Mouse (Mus musculus) WW6 (cell line): Measurements from ENCODE around the gene Scn11a.

Experiments used
- DNase-seq: peaks from one replicate; pipeline ENCODE4 v3.0.0-alpha.2; 2013; ENCODE audit warnings: low read depth, low spot score

The Scn11a gene

GRCm38 (mm10) chr9:119796791-119797190 lies 28.5 kb downstream of the Scn11a start:
- no peak for DNase-seq

DNA sequence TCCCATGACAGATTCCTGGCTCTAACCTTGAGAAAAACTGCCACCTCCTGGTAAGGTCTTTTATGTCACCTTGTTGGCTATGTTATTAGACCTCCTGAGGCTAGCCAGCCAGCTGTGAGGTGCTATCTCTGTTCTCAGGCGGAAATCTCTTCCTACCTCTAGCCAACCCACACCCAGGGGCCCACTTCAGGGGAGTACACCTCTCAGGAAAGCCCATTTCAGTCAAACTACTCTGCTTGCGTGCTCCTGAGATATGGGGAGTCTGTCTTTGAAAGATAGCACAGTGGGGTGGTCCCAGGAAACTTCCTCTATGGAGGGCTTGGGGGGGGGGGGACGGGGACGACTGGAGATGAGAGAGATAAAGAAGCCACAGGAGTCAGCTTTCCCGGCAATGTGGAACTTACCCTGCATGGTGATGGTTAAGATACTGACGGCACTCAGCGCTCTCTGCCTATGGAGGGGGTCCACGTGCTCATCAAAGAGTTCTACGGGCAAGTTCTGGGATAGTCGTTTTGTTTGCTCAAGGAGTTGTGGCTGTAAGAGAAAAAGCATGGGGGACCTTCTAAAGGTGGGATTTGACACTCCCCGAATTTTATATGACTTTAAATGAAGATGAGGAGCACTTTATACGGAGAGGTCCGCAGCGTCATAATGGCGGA lies 29.9 kb downstream of the Scn11a start:
- no peak for DNase-seq

DNA sequence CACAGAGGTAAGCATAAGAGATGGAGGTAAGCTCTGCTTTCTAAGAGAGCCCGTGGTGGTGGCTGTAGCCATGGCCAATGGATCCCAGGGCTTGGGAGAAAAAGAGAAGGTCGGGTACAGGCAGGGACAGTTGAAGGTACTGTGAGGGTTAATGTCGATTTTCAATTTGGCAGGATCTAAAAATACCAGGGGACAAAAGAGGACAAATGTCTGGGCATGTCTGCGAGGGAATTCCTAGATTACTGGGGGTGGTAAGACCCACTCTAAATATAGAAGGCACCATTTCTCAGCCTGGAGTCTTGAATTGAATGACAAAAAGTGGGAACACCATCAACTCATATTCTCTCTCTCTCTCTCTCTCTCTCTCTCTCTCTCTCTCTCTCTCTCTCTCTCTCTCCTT lies 30.8 kb downstream of the Scn11a start:
- DNase-seq, result no peak

DNA sequence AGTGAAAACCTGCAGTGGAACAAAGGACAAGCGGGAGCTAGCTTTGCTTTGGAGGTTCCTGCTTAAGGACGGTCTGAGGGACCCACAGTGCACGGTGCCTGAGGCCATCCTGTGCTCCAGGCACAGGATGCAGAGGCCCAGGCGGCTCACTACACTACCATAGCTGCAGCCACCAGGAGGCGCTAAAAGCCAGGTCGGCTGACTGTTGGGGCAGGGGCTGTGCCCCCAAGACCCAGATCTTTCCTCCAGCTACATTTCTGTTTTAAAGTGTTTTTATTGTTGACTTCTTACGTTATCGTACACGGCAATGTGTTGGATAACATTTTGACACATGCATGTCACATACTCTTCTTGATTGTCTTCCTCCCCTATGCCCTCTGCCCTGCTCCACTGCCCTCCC lies 32.8 kb downstream of the Scn11a start:
- no peak for DNase-seq

GRCm38 (mm10) chr9:119780901-119781300 lies 44.4 kb downstream of the Scn11a start:
- no peak for DNase-seq

GRCm38 (mm10) chr9:119776661-119777060 lies 48.6 kb downstream of the Scn11a start:
- DNase-seq, result no peak

DNA sequence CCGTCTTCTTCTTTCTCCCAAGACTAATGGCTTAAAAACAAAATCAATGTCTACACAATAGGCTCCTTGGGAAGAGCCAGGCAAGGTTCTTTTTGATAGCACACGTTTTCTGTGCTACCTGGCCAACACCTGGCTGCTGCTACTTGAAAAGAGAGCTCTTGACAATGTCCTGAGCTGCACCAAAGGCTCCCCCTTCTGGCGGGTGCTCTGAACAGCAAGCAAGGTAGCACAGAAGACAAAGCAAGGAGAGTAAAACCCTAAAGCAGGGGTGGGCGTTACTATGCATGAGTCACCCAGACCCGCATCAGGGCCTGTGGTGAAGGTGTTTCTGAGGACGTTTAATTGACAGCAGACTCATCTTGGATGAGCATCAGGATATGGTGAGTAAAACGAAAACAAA lies 56.7 kb downstream of the Scn11a start:
- DNase-seq, result peak; percentile 43

DNA sequence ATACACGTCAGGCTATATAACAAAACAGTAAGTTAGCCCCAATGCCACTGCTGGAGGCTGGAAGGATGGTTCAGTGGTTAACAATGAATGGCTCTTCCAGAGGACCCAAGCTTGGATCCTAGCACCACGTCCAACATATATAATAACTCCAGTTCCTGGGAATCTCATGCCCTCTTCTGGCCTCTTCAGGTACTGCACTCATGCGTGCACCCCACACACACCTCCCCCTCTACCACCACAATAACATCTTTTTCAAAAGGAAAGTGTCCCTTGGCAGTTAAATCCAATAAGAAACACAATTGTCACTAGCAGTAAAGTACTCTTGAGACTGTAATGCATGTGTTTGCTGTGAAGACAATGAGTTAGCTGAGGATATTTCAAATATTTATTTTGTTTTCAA lies 65.0 kb downstream of the Scn11a start:
- DNase-seq, result no peak

- DNase-seq, result no peak
Measured at GRCm38 (mm10) chr9:119759457-119759856, 65.8 kb downstream of the Scn11a start.

GRCm38 (mm10) chr9:119751507-119751906 lies 73.7 kb downstream of the Scn11a start:
- peak; percentile 5 for DNase-seq

DNA sequence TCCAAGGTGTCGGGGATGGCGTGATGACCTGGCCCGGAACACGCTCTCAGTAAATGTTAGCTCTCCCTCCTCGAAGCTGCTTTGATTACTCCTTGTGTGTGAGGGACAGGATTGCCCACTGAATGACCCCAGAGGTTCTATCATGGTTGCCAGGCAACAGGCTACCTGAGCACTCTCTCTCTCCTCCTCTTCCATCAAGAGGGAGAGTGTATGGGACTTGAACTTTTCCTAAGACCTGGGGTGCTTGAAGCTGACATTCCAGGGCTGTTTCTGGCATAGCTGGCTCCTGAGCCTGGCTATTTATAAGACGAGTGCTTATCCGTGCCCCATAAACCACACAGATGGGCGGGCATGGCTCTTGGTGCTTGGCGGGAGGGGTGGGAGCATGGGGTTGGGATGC lies 76.1 kb downstream of the Scn11a start:
- no peak for DNase-seq

- no peak for DNase-seq
Measured at GRCm38 (mm10) chr9:119743900-119744299, 81.4 kb downstream of the Scn11a start.

DNA sequence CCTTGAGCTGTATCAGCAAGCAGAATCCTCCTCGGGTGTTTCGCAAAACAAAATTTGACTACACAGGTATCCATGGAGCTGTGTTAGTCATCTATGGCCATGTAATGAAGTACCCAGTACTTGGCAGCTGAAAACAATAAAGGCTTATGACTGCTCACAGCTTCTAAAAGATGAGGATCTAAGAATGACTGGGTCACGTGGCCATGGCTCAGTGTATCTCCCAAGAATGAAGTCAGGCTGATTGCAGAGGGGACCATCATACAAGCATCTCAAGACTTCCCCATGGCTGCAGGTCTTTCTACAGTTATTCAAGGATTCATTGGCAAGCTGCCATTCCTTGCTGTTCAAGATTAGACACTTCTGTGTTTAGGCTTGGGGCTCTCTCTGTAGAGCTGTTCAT lies 81.9 kb downstream of the Scn11a start:
- no peak for DNase-seq

- no peak for DNase-seq
Measured at GRCm38 (mm10) chr9:119741101-119741786, 84.0 kb downstream of the Scn11a start.

GRCm38 (mm10) chr9:119728412-119729097 lies 96.7 kb downstream of the Scn11a start:
- DNase-seq, result no peak

- no peak for DNase-seq
Measured at GRCm38 (mm10) chr9:119726990-119727389, 98.3 kb downstream of the Scn11a start.

DNA sequence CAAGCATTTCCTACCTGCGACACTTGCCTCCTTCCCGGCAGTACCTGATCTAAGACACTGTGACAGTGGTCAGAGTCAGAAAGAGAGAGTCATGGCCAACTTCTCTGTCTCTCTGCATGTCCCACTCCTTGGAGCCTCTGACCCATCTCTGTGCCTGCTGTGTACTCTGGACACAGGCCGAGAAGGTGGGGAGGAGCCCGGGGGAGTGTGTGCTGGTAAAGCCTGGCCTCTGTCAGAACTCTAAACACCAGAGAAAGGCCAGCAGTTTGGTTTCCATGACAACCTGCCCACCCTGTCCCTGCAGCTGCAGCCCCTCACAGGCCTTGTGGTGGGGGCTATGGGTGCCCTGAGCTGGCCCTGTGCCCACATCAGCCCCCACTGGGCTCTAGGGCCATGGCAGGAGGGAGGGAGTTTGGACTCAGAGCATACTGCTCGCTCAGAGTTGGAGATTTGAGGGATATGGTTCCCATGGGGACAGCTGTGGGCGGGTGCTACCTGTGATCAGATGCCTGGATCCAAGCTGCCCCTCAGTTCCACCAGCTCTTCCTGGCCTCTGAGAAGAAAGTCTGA lies 99.9 kb downstream of the Scn11a start:
- DNase-seq, result no peak

DNA sequence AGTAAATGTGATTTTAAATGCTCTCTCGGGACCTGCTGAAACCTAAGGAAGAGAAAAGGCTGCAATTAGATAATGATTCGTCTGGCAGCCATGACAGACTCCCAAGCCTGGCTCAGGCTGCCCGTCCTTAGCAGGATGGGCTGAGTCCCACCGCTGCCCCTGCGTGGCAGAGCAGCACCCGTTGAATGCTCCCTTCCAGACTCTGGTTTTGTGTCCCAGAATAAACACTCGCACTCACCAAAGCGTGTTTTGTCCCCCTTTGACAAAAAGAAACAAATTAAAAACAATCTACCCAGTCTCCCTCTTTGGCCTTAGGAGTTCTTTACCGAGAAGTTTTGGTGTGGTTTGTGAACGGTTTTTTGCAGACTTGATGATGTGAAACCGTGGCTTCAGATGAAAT lies 106.0 kb downstream of the Scn11a start, which contains the start of gene Scn10a:
TSS of gene Scn10a (minus strand) at position 101 of the 400 bp plus-strand sequence.
- no peak for DNase-seq

GRCm38 (mm10) chr9:119706700-119707099 lies 118.6 kb downstream of the Scn11a start:
- DNase-seq, result peak; percentile 18
